Mouse (Mus musculus): ENCODE measurements around the gene Eno1. TPM values are rescaled to one million over a fixed set of nuclear protein-coding genes. Genes with fewer than 3 reads are reported as not detected.

Eno1 gene
- polyA plus RNA-seq, 1 experiment from 2014 or later: 1,515 TPM

DNA sequence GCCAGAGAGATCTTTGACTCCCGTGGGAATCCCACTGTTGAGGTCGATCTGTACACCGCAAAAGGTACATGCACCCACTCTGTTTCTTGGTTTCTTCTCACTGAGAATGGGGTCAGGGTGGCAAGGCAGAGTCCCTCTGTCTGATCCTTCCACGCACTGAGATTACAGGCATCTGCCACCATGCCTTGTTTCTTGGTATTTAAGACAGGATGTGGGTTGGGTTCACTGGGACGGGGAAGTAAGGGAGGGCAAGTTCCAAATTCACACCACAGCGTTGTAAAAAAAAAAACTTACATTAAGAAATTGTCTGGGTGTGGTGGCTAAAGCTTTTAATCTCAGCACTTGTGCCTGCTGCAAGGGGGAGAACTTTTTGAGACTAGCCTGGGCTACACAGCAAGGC lies 3.0 kb downstream of the Eno1 start:
- Histone ChIP-seq H3K4me3 (ENCODE audit: low read depth, low read length) (peak overlapping the region; percentile 68), H3K36me3 (ENCODE audit: control insufficient read depth, insufficient read depth, low read length) (peaks cover 15% of the 10 kb centered on the region), H3K9ac (ENCODE audit: low read depth, low read length) (no peak overlapping the region), H3K27ac (ENCODE audit: low read depth, low read length) (no peak overlapping the region), H3K9me3 (ENCODE audit: control insufficient read depth, low read length) (no peaks in the 10 kb centered on the region), H3K27me3 (ENCODE audit: control insufficient read depth, insufficient read depth, low read length) (no peaks in the 10 kb centered on the region), H3K4me2 (replicated peaks; ENCODE audit: low read depth, low read length) (peak overlapping the region; percentile 56; the same call in 1 of the 2 replicates), H3K4me1 (replicated peaks; ENCODE audit: control insufficient read depth, insufficient read depth, low read length) (peaks cover 4% of the 10 kb centered on the region; the same call in 1 of the 2 replicates)
- 37% methylated on average over 6 of the region's 6 CpGs for WGBS
- DNase-seq (ENCODE audit: low spot score): peak; percentile 28
- ATAC-seq (ENCODE audit: low FRiP score): no peak

DNA sequence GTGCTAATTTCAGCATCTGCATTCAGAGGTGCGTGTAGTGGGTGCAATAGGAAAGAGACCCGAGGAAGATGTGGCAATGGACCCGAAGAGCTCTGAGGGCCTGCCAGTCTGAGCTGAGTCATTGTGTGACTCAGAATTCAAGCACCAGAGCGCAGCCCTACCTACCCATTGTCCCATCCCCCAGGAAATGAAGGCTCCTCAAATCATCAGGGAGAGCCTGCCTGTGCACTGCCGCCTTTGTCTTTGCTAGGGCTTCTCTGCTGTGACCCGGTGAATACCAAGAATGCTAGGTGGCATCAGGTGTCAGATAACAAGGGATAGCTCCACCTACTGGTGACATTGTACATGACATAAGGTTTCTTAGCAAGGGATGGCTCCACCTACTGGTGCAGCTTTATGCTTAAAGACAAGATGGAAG lies 3.4 kb downstream of the Eno1 start:
- Histone ChIP-seq H3K36me3 (ENCODE audit: control insufficient read depth, insufficient read depth, low read length) (peaks cover 15% of the 10 kb centered on the region), H3K9me3 (ENCODE audit: control insufficient read depth, low read length) (no peaks in the 10 kb centered on the region), H3K27ac (ENCODE audit: low read depth, low read length) (no peak overlapping the region), H3K4me1 (replicated peaks; ENCODE audit: control insufficient read depth, insufficient read depth, low read length) (peaks cover 4% of the 10 kb centered on the region; the same call in 1 of the 2 replicates), H3K4me2 (replicated peaks; ENCODE audit: low read depth, low read length) (peak overlapping the region; percentile 56; the same call in 1 of the 2 replicates), H3K4me3 (ENCODE audit: low read depth, low read length) (peak overlapping the region; percentile 68), H3K9ac (ENCODE audit: low read depth, low read length) (no peak overlapping the region), H3K27me3 (ENCODE audit: control insufficient read depth, insufficient read depth, low read length) (no peaks in the 10 kb centered on the region)
- 6% methylated on average over 6 of the region's 6 CpGs for WGBS
- DNase-seq (ENCODE audit: low spot score) (peak; percentile 94), ATAC-seq (ENCODE audit: low FRiP score) (no peak)

DNA sequence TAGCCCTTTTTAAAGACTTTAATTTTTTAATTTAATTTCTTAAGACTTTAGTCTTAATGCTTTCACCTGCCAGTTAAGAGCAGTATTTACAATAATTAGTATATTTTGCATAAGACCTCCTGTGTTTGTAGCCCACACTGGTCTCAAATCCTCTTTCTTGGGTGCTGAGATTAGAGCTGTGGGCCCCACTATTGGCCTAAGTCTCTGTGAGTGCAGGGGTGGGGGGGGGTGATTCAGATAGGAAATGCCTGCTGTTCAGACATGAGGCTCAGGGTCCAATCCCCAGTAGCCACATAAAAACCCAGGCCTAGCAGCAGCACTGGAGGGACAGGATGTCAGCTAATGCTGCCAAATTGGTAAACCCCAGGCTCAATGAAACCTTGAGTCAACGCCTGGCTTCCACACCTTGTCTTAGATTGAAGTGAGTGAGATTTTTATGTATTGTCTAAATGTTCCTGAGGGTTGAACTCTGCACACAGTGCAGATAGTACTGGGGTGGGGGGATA lies 3.9 kb downstream of the Eno1 start:
- Histone ChIP-seq H3K4me3 (ENCODE audit: low read depth, low read length) (no peak overlapping the region), H3K4me2 (replicated peaks; ENCODE audit: low read depth, low read length) (no peak overlapping the region; the same call in 1 of the 2 replicates), H3K9ac (ENCODE audit: low read depth, low read length) (no peak overlapping the region), H3K27me3 (ENCODE audit: control insufficient read depth, insufficient read depth, low read length) (no peaks in the 10 kb centered on the region), H3K27ac (ENCODE audit: low read depth, low read length) (no peak overlapping the region), H3K9me3 (ENCODE audit: control insufficient read depth, low read length) (no peaks in the 10 kb centered on the region), H3K36me3 (ENCODE audit: control insufficient read depth, insufficient read depth, low read length) (peaks cover 15% of the 10 kb centered on the region), H3K4me1 (replicated peaks; ENCODE audit: control insufficient read depth, insufficient read depth, low read length) (peaks cover 4% of the 10 kb centered on the region; the same call in 1 of the 2 replicates)
- 90% methylated on average over 1 of the region's 1 CpGs for WGBS
- ATAC-seq (ENCODE audit: low FRiP score) (no peak), DNase-seq (ENCODE audit: low spot score) (peak; percentile 15)

DNA sequence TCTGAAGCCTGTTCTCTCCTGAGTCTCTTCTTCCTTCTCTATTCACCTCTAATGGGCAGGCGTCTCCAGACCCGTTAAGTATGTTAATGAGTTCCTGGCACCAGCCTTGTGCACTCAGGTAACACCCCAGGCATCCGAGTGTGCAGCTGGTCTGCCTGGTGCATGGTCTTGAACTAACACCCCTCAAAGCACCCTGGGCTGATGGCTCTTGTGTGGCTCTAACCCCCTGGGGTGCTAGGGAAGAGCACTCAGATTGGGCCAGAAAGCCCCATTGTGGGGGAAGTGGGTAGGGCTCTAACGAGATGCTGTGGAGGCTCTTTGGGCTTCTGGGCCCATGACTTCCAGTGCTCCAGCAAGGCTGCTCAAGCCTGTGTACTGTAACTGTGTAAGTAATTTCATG lies 5.2 kb downstream of the Eno1 start:
- no peak overlapping the region for H3K9ac ChIP-seq (ENCODE audit: low read depth, low read length)
- WGBS: 72% methylated on average over 4 of the region's 4 CpGs
- no peak overlapping the region for H3K4me2 ChIP-seq (replicated peaks; ENCODE audit: low read depth, low read length)
- H3K36me3 ChIP-seq (ENCODE audit: control insufficient read depth, insufficient read depth, low read length): peaks cover 20% of the 10 kb centered on the region
- no peaks in the 10 kb centered on the region for H3K27me3 ChIP-seq (ENCODE audit: control insufficient read depth, insufficient read depth, low read length)
- H3K27ac ChIP-seq (ENCODE audit: low read depth, low read length): no peak overlapping the region
- H3K9me3 ChIP-seq (ENCODE audit: control insufficient read depth, low read length): no peaks in the 10 kb centered on the region
- peaks cover 4% of the 10 kb centered on the region; the same call in 1 of the 2 replicates for H3K4me1 ChIP-seq (replicated peaks; ENCODE audit: control insufficient read depth, insufficient read depth, low read length)
- no peak for ATAC-seq (ENCODE audit: low FRiP score)
- H3K4me3 ChIP-seq (ENCODE audit: low read depth, low read length): no peak overlapping the region
- no peak for DNase-seq (ENCODE audit: low spot score)

DNA sequence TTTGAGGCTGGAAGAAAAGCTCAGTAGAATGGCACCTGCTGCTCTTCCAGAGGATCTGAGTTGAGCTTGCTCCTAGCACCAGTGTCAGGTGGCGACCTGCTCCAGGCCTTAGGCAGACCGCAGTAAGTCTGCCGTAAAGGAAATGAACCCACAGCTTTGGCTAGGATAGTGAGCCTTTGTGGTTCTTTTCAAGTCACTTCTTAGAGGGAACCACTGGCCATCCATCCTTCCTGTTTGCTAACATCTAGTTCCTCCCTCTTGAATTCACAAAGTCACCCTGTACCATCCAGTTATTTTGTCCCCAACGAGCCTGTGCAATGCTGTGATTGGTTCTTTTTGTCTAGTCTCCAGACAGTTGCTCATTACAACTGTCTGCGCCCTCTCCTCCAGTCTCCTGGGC lies 6.2 kb downstream of the Eno1 start:
- WGBS: 84% methylated on average over 5 of the region's 5 CpGs
- H3K36me3 ChIP-seq (ENCODE audit: control insufficient read depth, insufficient read depth, low read length): peaks cover 20% of the 10 kb centered on the region

DNA sequence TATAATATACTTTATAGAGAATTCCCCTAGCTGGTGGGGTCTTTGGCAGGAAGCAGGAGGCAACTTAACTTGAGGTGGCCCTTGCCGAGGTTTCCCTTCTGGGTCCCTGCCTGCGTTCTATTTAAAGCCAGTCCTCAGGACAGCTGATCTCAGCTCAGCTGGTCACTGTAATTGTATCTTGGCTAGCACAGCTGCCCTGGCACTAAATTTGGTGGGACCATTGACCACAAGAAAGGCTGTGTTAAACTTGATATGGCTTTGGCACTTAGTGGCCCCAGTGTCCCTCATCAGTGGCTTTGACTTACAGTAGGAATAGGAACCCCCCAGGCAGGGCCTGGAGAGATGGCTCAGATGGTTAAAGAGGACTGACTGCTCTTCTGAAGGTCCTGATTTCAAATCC lies 9.4 kb downstream of the Eno1 start:
- Histone ChIP-seq H3K36me3 (ENCODE audit: control insufficient read depth, insufficient read depth, low read length) (peaks cover 27% of the 10 kb centered on the region), H3K4me3 (ENCODE audit: low read depth, low read length) (no peak overlapping the region), H3K27me3 (ENCODE audit: control insufficient read depth, insufficient read depth, low read length) (no peaks in the 10 kb centered on the region), H3K9me3 (ENCODE audit: control insufficient read depth, low read length) (no peaks in the 10 kb centered on the region), H3K27ac (ENCODE audit: low read depth, low read length) (no peak overlapping the region), H3K4me2 (replicated peaks; ENCODE audit: low read depth, low read length) (no peak overlapping the region), H3K4me1 (replicated peaks; ENCODE audit: control insufficient read depth, insufficient read depth, low read length) (peaks cover 5% of the 10 kb centered on the region), H3K9ac (ENCODE audit: low read depth, low read length) (no peak overlapping the region)
- no peak for DNase-seq (ENCODE audit: low spot score)
- ATAC-seq (ENCODE audit: low FRiP score): no peak
- 73% methylated on average over 2 of the region's 2 CpGs for WGBS

More for the DNA sequence above, 6.2 kb downstream of the Eno1 start:
- Histone ChIP-seq H3K9ac (ENCODE audit: low read depth, low read length) (no peak overlapping the region), H3K9me3 (ENCODE audit: control insufficient read depth, low read length) (no peaks in the 10 kb centered on the region), H3K4me2 (replicated peaks; ENCODE audit: low read depth, low read length) (no peak overlapping the region), H3K27me3 (ENCODE audit: control insufficient read depth, insufficient read depth, low read length) (no peaks in the 10 kb centered on the region), H3K4me3 (ENCODE audit: low read depth, low read length) (no peak overlapping the region), H3K4me1 (replicated peaks; ENCODE audit: control insufficient read depth, insufficient read depth, low read length) (peaks cover 4% of the 10 kb centered on the region; the same call in 1 of the 2 replicates), H3K27ac (ENCODE audit: low read depth, low read length) (no peak overlapping the region)
- DNase-seq (ENCODE audit: low spot score) (no peak), ATAC-seq (ENCODE audit: low FRiP score) (no peak)

DNA sequence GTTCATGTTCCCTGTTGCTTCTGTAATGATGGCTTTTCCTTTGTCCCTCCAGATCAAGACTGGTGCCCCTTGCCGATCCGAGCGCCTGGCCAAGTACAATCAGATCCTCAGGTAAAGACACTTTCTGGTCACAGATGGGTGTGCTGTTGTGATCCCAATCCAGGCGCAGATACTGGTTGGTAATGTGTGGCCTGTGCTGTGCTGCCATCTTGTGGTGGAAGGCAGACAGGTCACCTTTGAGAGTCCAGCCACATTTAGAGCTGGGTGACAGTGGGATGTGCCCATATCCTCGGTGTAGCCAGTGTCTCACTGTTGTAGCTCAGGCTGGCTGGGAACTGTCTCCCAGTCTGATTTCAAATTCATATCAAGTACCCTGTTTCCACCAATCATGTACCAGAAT lies 11.5 kb downstream of the Eno1 start:
- Histone ChIP-seq H3K36me3 (ENCODE audit: control insufficient read depth, insufficient read depth, low read length) (peaks cover 18% of the 10 kb centered on the region), H3K4me2 (replicated peaks; ENCODE audit: low read depth, low read length) (no peak overlapping the region), H3K4me1 (replicated peaks; ENCODE audit: control insufficient read depth, insufficient read depth, low read length) (peaks cover 3% of the 10 kb centered on the region; the same call in 1 of the 2 replicates), H3K9me3 (ENCODE audit: control insufficient read depth, low read length) (no peaks in the 10 kb centered on the region), H3K27ac (ENCODE audit: low read depth, low read length) (no peak overlapping the region), H3K9ac (ENCODE audit: low read depth, low read length) (no peak overlapping the region), H3K4me3 (ENCODE audit: low read depth, low read length) (no peak overlapping the region), H3K27me3 (ENCODE audit: control insufficient read depth, insufficient read depth, low read length) (no peaks in the 10 kb centered on the region)
- DNase-seq (ENCODE audit: low spot score) (peak; percentile 81), ATAC-seq (ENCODE audit: low FRiP score) (peak; percentile 60)
- 68% methylated on average over 5 of the region's 5 CpGs for WGBS

DNA sequence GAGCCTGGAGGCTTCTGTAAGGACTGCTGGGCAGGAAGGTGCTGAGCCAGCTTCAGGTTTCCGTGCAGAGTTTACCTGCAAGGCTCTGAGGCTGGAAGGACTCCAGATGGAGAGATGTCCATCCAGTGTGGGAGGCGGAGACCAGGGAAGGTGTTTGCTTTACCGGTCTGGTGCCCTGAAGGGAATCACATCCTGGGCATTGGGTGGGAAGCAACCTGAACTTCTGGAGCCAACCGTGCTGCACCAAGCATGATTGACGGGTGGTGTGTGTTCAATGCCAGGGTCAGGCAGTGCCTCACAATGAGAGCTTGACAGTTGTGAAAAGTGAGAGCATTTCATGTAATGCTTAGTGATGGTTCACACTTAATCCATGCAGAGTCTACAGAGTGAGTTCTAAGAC lies 12.4 kb downstream of the Eno1 start:
- Histone ChIP-seq H3K9ac (ENCODE audit: low read depth, low read length) (no peak overlapping the region), H3K36me3 (ENCODE audit: control insufficient read depth, insufficient read depth, low read length) (peaks cover 13% of the 10 kb centered on the region), H3K9me3 (ENCODE audit: control insufficient read depth, low read length) (no peaks in the 10 kb centered on the region), H3K27me3 (ENCODE audit: control insufficient read depth, insufficient read depth, low read length) (no peaks in the 10 kb centered on the region), H3K4me3 (ENCODE audit: low read depth, low read length) (no peak overlapping the region), H3K4me1 (replicated peaks; ENCODE audit: control insufficient read depth, insufficient read depth, low read length) (peaks cover 3% of the 10 kb centered on the region; the same call in 1 of the 2 replicates), H3K4me2 (replicated peaks; ENCODE audit: low read depth, low read length) (no peak overlapping the region), H3K27ac (ENCODE audit: low read depth, low read length) (no peak overlapping the region)
- no peak for ATAC-seq (ENCODE audit: low FRiP score)
- WGBS: 82% methylated on average over 5 of the region's 5 CpGs
- DNase-seq (ENCODE audit: low spot score): no peak

DNA sequence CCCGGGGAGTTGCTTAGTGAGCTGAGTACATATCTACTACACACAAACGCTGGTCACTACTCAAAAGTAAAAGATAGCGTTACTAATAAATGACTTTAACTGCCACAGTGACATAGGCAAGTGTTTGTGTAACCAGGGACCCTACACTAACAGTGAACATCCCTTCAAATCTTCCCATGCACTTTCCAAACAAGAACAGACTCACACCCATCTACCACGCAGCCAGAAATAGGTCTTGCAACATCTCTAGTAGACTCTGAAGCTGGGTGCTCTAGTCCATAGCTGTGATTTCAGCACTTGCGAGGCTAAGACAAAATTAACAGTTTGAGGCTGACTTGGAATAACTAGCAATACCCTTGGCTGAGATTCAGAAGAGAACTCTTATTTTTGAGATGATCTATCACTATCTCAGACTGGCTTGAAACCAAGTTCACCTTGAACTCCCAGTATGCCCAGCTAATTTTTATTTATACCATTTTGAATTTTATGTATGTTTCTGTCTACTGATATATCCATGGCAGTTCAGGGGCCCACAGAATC lies 13.3 kb downstream of the Eno1 start:
- H3K27ac ChIP-seq (ENCODE audit: low read depth, low read length): no peak overlapping the region; the same call in 1 of the 2 replicates
- no peak overlapping the region for H3K4me3 ChIP-seq (ENCODE audit: low read depth, low read length)
- no peak overlapping the region for H3K4me2 ChIP-seq (replicated peaks; ENCODE audit: low read depth, low read length)
- H3K9me3 ChIP-seq (ENCODE audit: control insufficient read depth, low read length): no peaks in the 10 kb centered on the region
- H3K9ac ChIP-seq (ENCODE audit: low read depth, low read length): no peak overlapping the region
- ATAC-seq (ENCODE audit: low FRiP score) (no peak), DNase-seq (ENCODE audit: low spot score) (no peak)
- 85% methylated on average over 5 of the region's 5 CpGs for WGBS
- H3K36me3 ChIP-seq (ENCODE audit: control insufficient read depth, insufficient read depth, low read length): peaks cover 13% of the 10 kb centered on the region
- H3K27me3 ChIP-seq (ENCODE audit: control insufficient read depth, insufficient read depth, low read length): no peaks in the 10 kb centered on the region
- peaks cover 3% of the 10 kb centered on the region; the same call in 1 of the 2 replicates for H3K4me1 ChIP-seq (replicated peaks; ENCODE audit: control insufficient read depth, insufficient read depth, low read length)

Data from hindbrain, embryonic 11.5 days (tissue).